Mouse (Mus musculus) layer of hippocampus, adult 2 months (tissue): ENCODE results near the gene Wwp2. TPM values are rescaled to one million over a fixed set of nuclear protein-coding genes. Genes with fewer than 3 reads are reported as not detected.

Experiments used
- DNase-seq, 2 experiments: peaks; one replicate each; pipeline ENCODE4 v3.0.0; 2022; ENCODE audit warnings: low spot score in 2 of 2
- H3K27ac ChIP-seq: fragments of 200-600 bp; 2 replicates; pipeline ENCODE4 v1.8.1; 2022
- H3K4me3 ChIP-seq: fragments of 200-600 bp; 2 replicates; pipeline ENCODE4 v1.8.1; 2022; ENCODE audit warnings: mild to moderate bottlenecking
- CTCF ChIP-seq: fragments of 200-600 bp; conservative IDR thresholded peaks from 2 replicates; pipeline ENCODE4 v1.8.1; 2022; ENCODE audit warnings: antibody characterized with exemption, mild to moderate bottlenecking, moderate library complexity
- long read RNA-seq, 2 experiments: library from polyadenylated mRNA; stranded (forward); transcript quantifications; one replicate each; pipeline ENCODE4 v2.0.0; 2021; ENCODE audit warnings: borderline mapping rate in 2 of 2
- total RNA-seq, 2 experiments: library from RNA; stranded (reverse); gene quantifications; 2 replicates each; pipeline ENCODE4 v1.2.3; 2021

The Wwp2 gene
- 10 to 100 TPM; 37.1 to 38.0 TPM for total RNA-seq
- long read RNA-seq, experiment 1, full-length matches to known transcripts, result 18 of 32 reads
- long read RNA-seq, experiment 1, partial matches to known transcripts, result 9 of 32 reads
- long read RNA-seq, experiment 1, other reads (novel, unspliced or antisense), result 5 of 32 reads
- long read RNA-seq, experiment 2, full-length matches to known transcripts, result 35 of 55 reads
- long read RNA-seq, experiment 2, partial matches to known transcripts, result 13 of 55 reads
- long read RNA-seq, experiment 2, other reads (novel, unspliced or antisense), result 7 of 55 reads

GRCm38 (mm10) chr8:107435962-107436831 is at the start of gene Wwp2:
Gene Wwp2, plus strand, starts transcription at chr8:107436365.
- no peak for TF ChIP-seq CTCF
- peak within 1 kb of the TSS; percentile 93 for H3K4me3 ChIP-seq
- peak; percentile 49 to 52 for DNase-seq
- peak within 1 kb of the TSS; percentile 91 for H3K27ac ChIP-seq

GRCm38 (mm10) chr8:107386642-107387041 is 49.5 kb upstream of the Wwp2 start:
- Histone ChIP-seq H3K4me3 (no peak overlapping the region), H3K27ac (no peak overlapping the region)
- peak; percentile 81 for TF ChIP-seq CTCF
- no peak for DNase-seq

DNA sequence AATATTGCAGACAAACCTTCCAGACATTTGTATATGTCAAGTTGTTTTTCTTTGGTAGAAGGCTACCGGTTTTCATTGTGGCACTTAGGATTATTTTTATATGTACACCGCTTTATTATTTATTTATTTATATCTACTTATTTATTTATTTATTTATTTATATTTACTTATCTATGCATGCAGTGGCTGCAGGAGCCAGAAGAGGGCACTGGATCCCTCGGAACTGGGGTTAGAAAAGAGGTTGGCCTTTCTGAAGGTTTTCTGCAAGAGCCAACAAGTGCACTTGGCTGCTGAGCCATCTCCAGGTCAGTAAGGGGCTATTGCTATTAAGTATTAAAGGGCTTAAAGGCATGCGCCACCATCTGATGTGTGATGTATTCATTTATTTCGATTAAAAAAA is 48.3 kb upstream of the Wwp2 start:
- DNase-seq, result peak in 1 of 2 experiments; percentile 30
- Histone ChIP-seq H3K4me3 (no peak overlapping the region), H3K27ac (no peak overlapping the region)
- TF ChIP-seq CTCF, result peak; percentile 80

DNA sequence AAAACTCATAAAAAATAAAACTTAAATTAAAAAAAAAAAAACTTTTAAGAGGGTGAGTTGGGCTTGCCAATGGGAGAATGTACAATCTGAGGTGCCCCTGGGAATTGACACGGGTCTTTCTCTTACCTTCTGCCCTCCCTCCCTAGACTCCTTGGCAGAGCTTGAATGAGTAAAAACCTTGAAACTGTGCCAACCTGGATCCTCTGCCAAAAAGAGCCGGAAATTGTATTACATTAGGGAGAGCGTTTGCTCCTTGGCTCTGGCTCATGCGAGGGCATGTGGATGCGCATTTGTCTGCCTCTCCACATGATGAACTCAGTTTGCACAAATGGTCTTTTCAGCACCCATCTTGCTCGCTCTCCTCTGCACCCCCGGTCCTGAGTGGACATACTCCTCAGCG is 46.6 kb upstream of the Wwp2 start:
- H3K27ac ChIP-seq, result no peak overlapping the region
- no peak for TF ChIP-seq CTCF
- H3K4me3 ChIP-seq, result no peak overlapping the region
- DNase-seq, result peak; percentile 19 to 46

- no peak overlapping the region for H3K27ac ChIP-seq
- H3K4me3 ChIP-seq, result no peak overlapping the region
- no peak for DNase-seq
- TF ChIP-seq CTCF, result no peak
Observed at GRCm38 (mm10) chr8:107390476-107391135, 45.6 kb upstream of the Wwp2 start.

- no peak for DNase-seq
- no peak overlapping the region for H3K4me3 ChIP-seq
- no peak for TF ChIP-seq CTCF
- H3K27ac ChIP-seq, result no peak overlapping the region
Observed at GRCm38 (mm10) chr8:107391136-107391516, 45.0 kb upstream of the Wwp2 start.

DNA sequence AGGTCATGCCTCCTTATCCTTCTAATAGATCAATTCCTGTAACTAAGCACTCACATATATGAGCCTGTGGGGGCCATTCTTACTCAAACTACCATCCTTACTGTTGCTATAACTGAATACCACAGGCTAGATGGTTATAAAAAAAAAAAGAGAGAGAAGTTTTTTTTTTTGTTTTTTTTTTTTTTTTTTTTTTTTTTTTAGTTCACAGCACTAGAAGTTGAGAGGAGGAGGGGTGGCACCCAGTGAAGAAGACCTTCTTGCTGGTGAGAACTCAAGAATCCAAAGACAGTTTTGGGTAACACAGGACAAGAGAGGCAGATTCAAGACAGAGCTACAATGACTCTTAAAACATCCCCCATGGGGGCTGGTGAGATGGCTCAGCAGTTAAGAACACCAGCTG is 40.8 kb upstream of the Wwp2 start:
- DNase-seq, result no peak
- no peak for TF ChIP-seq CTCF
- H3K4me3 ChIP-seq, result no peak overlapping the region
- H3K27ac ChIP-seq, result no peak overlapping the region

DNA sequence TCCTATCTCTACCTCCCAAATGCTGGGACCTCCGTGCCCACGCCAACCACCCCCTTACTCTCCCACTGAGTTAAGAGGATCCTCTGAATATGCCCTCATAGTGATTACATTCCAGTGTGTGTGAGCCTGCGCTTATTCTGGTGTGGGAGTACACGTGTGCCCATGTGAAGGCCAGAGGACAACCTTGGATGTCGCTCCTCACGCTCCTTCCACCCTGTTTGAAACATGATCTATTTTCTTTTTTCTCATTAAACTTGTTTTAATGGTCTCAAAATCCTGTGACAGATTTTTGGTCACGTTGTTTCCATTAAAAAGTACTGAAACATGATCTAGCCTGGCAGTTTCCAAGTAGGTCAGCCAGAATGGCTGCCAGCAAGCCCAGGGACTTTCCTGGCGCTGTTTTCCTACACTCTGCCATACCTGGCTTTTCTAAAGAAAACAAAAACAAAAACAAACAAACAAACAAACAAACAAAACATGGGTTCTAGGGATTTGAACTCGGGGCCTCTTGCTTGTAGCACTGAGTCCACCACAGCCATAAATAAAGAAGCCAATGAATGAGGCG is 40.0 kb upstream of the Wwp2 start:
- no peak for TF ChIP-seq CTCF
- Histone ChIP-seq H3K27ac (no peak overlapping the region), H3K4me3 (no peak overlapping the region)
- DNase-seq, result no peak

DNA sequence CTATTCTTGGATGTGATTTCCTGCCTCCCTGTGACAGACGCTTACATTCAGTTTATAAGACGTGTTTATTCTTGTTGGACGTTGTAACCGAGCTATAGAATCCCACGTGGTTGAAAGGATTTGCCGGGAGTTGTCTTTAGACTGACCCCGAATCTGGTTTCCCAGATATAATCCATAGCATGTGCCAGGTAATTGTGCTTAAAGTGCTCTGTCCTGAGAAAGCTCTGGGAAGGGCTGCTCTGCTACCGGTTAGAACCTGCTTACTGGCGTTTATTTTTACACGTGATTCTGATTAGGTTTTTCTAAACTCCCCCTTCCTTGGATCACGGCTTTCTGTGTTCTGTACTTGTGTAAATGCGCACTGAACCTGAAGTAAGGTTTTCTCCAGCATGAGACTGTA is 38.5 kb upstream of the Wwp2 start:
- H3K27ac ChIP-seq, result no peak overlapping the region
- TF ChIP-seq CTCF, result no peak
- no peak overlapping the region for H3K4me3 ChIP-seq
- no peak for DNase-seq

- peak; percentile 53 to 59 for DNase-seq
- TF ChIP-seq CTCF, result no peak
- Histone ChIP-seq H3K4me3 (no peak overlapping the region), H3K27ac (peak overlapping the region; percentile 73)
Observed at GRCm38 (mm10) chr8:107399495-107399894, 36.7 kb upstream of the Wwp2 start.

DNA sequence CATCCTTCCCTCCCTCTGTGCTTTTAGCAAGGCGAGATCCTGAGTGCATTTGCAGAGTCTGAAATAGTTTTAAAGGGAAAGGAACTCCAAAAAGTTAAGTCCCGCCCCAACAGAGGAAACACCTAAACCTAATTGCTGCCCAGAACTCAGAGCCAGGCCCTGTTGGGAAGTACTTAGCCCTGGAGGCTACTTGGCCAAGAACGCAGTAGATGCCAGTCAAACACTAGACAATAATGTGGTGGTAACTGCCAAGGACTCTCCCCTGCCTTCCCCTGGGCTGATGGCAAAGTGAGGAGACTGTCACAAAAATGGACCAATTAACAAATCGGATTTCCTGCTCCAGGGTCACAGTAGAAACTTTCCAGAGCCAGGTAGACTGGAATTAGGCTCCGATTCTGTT is 34.3 kb upstream of the Wwp2 start:
- no peak for TF ChIP-seq CTCF
- Histone ChIP-seq H3K4me3 (no peak overlapping the region), H3K27ac (peak overlapping the region; percentile 73; the same call in 1 of the 2 replicates)
- DNase-seq, result no peak

DNA sequence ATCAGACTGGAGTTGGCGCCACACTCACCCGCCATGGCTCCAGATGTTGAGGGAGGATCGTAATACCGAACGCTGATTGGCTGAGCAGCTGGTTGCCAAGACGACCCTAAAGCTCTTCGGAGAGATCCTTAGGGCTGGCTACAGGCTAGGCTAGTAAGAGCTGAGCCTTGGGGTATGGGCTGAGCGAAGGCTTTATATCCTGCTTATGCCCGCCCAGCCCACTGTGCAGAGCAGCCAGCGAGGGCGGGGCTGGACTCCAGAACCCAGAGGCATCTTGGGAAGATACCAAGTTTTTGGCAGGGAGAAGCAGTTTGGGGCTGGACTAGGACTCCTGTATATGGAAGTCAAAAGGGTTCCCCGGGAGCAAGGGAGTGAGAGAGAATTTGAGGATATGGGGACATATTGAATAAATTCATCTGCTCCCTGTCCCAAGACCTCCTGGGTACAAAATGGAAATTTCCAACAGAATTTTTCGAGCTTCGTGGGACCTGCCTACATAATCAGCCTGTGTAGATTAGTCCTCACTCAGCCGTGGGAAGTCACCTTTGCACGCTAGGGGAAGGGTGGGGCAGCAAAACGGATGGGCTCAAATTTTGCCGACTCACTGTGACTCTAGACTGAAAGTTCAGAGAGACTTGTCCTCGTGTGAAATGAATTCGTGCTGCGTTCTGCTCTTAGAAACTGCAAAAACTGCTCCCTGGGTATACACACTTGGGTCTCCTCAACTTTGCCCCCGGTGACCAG is 33.0 kb upstream of the Wwp2 start, which contains the start of gene Nqo1:
Nqo1 (minus strand) TSS at position 169 of the 744 bp plus-strand sequence.
- peak; percentile 44 to 55 for DNase-seq
- Histone ChIP-seq H3K4me3 (peak within 1 kb of the TSS; percentile 54), H3K27ac (peak within 1 kb of the TSS; percentile 73)
- no peak for TF ChIP-seq CTCF
